Mouse (Mus musculus): ENCODE measurements around the gene Rheb. TPM values are rescaled to one million over a fixed set of nuclear protein-coding genes. Genes with fewer than 3 reads are reported as not detected.
A peak's percentile ranks its signal among the peaks of the same experiment; 100 is the strongest.
"Not testable (repeated sequence)": the region's sequence is repeated elsewhere in the genome, so short reads cannot be mapped to it uniquely, and the experiment has no call there.

Rheb gene
- polyA plus RNA-seq, 1 experiment from 2014 or later: 242 TPM

DNA sequence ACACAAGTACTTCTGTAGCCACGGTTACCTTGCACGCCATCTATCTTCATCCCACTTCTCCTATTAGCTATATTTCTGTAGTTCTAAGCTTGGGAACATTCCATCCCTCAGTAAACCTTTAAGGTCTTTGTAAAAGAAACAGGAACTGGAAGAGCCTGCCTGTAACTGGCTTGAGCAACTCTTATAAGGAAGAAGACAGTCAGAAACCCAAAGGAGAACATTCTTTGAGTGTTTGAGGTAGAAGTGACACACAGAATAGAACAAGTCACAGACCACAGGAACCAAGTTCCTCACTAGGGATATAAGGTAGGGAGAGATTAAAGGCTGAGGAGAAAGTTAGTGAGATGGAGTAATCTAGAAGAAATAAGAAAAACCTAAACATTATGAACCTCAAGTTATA is 15.3 kb downstream of the Rheb start:
- Histone ChIP-seq H3K4me1 (ENCODE audit: control insufficient read depth, insufficient read depth, low read length) (peaks cover 41% of the 10 kb centered on the region), H3K36me3 (ENCODE audit: control insufficient read depth, insufficient read depth, low read length) (no peaks in the 10 kb centered on the region), H3K27ac (ENCODE audit: low read depth, low read length) (no peak overlapping the region)

GRCm38 (mm10) chr5:24826056-24826770 is 16.2 kb downstream of the Rheb start:
- Histone ChIP-seq H3K36me3 (ENCODE audit: control insufficient read depth, insufficient read depth, low read length) (no peaks in the 10 kb centered on the region), H3K4me2 (no peak overlapping the region), H3K27me3 (ENCODE audit: control insufficient read depth, insufficient read depth, low read length) (no peaks in the 10 kb centered on the region), H3K27ac (ENCODE audit: low read depth, low read length) (no peak overlapping the region; the same call in 1 of the 2 replicates), H3K4me1 (ENCODE audit: control insufficient read depth, insufficient read depth, low read length) (peaks cover 46% of the 10 kb centered on the region), H3K9me3 (replicated peaks; ENCODE audit: control insufficient read depth, low read length) (no peaks in the 10 kb centered on the region), H3K4me3 (ENCODE audit: low read depth, low read length) (no peak overlapping the region), H3K9ac (ENCODE audit: low read depth, low read length) (no peak overlapping the region)
- ATAC-seq (replicated peaks; ENCODE audit: insufficient number of reproducible peaks, low FRiP score, low TSS enrichment): no peak
- 80% methylated on average over 9 of the region's 9 CpGs for WGBS (ENCODE audit: insufficient replicate concordance)

More for the DNA sequence above, 15.3 kb downstream of the Rheb start:
- ATAC-seq (replicated peaks; ENCODE audit: insufficient number of reproducible peaks, low FRiP score, low TSS enrichment): no peak
- H3K4me3 ChIP-seq (ENCODE audit: low read depth, low read length): no peak overlapping the region
- H3K9ac ChIP-seq (ENCODE audit: low read depth, low read length): no peak overlapping the region
- 72% methylated on average over 2 of the region's 2 CpGs for WGBS (ENCODE audit: insufficient replicate concordance)
- H3K9me3 ChIP-seq (replicated peaks; ENCODE audit: control insufficient read depth, low read length): no peaks in the 10 kb centered on the region
- no peak overlapping the region for H3K4me2 ChIP-seq
- no peaks in the 10 kb centered on the region for H3K27me3 ChIP-seq (ENCODE audit: control insufficient read depth, insufficient read depth, low read length)

GRCm38 (mm10) chr5:24825365-24826055 is 16.9 kb downstream of the Rheb start:
- Histone ChIP-seq H3K9me3 (replicated peaks; ENCODE audit: control insufficient read depth, low read length) (no peaks in the 10 kb centered on the region), H3K27ac (ENCODE audit: low read depth, low read length) (peak overlapping the region; percentile 35), H3K4me1 (ENCODE audit: control insufficient read depth, insufficient read depth, low read length) (peaks cover 48% of the 10 kb centered on the region), H3K4me3 (ENCODE audit: low read depth, low read length) (no peak overlapping the region), H3K27me3 (ENCODE audit: control insufficient read depth, insufficient read depth, low read length) (no peaks in the 10 kb centered on the region), H3K36me3 (ENCODE audit: control insufficient read depth, insufficient read depth, low read length) (no peaks in the 10 kb centered on the region), H3K9ac (ENCODE audit: low read depth, low read length) (no peak overlapping the region), H3K4me2 (no peak overlapping the region)
- WGBS (ENCODE audit: insufficient replicate concordance): 54% methylated on average over 4 of the region's 4 CpGs
- 0 out of 2 replicates have a peak, but pooled peaks have one; percentile 46 for ATAC-seq (replicated peaks; ENCODE audit: insufficient number of reproducible peaks, low FRiP score, low TSS enrichment)

DNA sequence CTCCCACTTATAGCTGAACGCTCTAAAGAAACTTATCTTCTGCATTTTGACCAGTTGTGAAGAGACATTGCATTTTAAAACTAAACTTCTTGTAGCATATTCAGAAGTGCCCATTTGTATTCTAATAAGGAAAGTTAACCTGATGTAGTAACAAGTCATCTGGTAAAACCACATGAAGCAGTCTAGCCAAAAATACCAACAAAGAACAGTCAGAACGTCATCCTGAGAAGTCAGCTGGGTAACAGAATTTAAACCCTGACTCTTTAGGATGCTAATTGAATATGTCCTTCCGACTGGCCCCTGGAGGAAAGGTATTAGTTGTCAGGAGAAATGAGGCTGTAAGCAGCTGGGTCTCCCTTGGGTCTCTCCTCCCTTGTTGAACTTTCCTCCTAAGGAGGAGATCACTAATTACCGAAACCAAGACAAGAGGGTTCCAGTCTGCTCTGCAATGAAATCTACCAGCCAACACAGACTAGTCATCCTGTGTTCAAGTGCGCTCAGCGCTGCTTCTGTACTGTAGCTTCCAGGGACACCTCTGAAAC is 18.5 kb downstream of the Rheb start:
- H3K4me3 ChIP-seq (ENCODE audit: low read depth, low read length): no peak overlapping the region
- H3K27me3 ChIP-seq (ENCODE audit: control insufficient read depth, insufficient read depth, low read length): no peaks in the 10 kb centered on the region
- H3K9me3 ChIP-seq (replicated peaks; ENCODE audit: control insufficient read depth, low read length): no peaks in the 10 kb centered on the region
- H3K4me2 ChIP-seq: 0 out of 2 replicates have a peak overlapping the region, but pooled peaks have one; percentile 8
- 74% methylated on average over 6 of the region's 6 CpGs for WGBS (ENCODE audit: insufficient replicate concordance)
- H3K9ac ChIP-seq (ENCODE audit: low read depth, low read length): no peak overlapping the region
- H3K27ac ChIP-seq (ENCODE audit: low read depth, low read length): peak overlapping the region; percentile 62
- no peaks in the 10 kb centered on the region for H3K36me3 ChIP-seq (ENCODE audit: control insufficient read depth, insufficient read depth, low read length)
- ATAC-seq (replicated peaks; ENCODE audit: insufficient number of reproducible peaks, low FRiP score, low TSS enrichment): no peak
- peaks cover 48% of the 10 kb centered on the region for H3K4me1 ChIP-seq (ENCODE audit: control insufficient read depth, insufficient read depth, low read length)

DNA sequence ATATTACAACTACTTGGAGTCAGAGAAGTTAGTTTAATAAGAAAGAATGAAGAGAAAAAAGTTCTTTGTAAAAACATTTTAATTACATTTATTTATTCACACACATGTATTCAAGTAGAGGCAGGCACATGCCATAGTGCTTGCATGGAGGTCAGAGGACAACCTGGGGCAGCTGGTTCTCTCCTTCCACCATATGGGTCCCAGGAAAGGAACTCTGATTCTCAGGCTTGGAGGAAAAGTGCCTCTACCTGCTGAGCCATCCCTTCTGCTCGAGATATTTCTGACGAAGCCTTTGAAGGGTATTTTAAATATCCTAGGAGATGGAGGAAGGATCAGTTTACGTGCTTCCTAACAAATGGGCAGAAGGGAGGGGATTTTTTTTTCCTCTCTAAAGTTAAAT is 19.6 kb downstream of the Rheb start:
- peaks cover 47% of the 10 kb centered on the region for H3K4me1 ChIP-seq (ENCODE audit: control insufficient read depth, insufficient read depth, low read length)

DNA sequence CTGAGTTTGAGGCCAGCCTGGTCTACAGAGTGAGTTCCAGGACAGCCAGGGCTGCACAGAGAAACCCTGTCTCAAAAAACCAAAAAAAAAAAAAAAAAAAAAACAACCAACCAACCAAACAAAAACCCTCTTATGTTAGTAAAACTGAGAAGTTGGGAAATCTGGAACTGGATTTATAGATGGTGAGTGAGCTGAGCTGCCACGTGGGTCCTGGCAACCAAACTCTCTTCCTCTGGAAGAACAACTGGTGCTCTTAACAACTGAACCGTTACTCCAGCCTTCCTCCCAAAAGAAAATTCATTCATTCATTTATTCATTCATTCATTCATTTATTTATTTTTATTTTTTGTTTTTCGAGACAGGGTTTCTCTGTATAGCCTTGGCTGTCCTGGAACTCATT is 20.2 kb downstream of the Rheb start:
- not testable (repeated sequence) for H3K4me3 ChIP-seq (ENCODE audit: low read depth, low read length); H3K9ac ChIP-seq (ENCODE audit: low read depth, low read length); H3K36me3 ChIP-seq (ENCODE audit: control insufficient read depth, insufficient read depth, low read length); H3K27me3 ChIP-seq (ENCODE audit: control insufficient read depth, insufficient read depth, low read length); ATAC-seq (replicated peaks; ENCODE audit: insufficient number of reproducible peaks, low FRiP score, low TSS enrichment); H3K27ac ChIP-seq (ENCODE audit: low read depth, low read length); H3K9me3 ChIP-seq (replicated peaks; ENCODE audit: control insufficient read depth, low read length); H3K4me2 ChIP-seq
- peaks cover 42% of the 10 kb centered on the region for H3K4me1 ChIP-seq (ENCODE audit: control insufficient read depth, insufficient read depth, low read length)
- WGBS (ENCODE audit: insufficient replicate concordance): 86% methylated on average over 3 of the region's 3 CpGs

More for the DNA sequence above, 19.6 kb downstream of the Rheb start:
- Histone ChIP-seq H3K36me3 (ENCODE audit: control insufficient read depth, insufficient read depth, low read length) (no peaks in the 10 kb centered on the region), H3K27me3 (ENCODE audit: control insufficient read depth, insufficient read depth, low read length) (no peaks in the 10 kb centered on the region), H3K4me3 (ENCODE audit: low read depth, low read length) (no peak overlapping the region), H3K9ac (ENCODE audit: low read depth, low read length) (no peak overlapping the region), H3K4me2 (no peak overlapping the region), H3K27ac (ENCODE audit: low read depth, low read length) (no peak overlapping the region), H3K9me3 (replicated peaks; ENCODE audit: control insufficient read depth, low read length) (no peaks in the 10 kb centered on the region)
- 72% methylated on average over 3 of the region's 3 CpGs for WGBS (ENCODE audit: insufficient replicate concordance)
- ATAC-seq (replicated peaks; ENCODE audit: insufficient number of reproducible peaks, low FRiP score, low TSS enrichment): no peak

DNA sequence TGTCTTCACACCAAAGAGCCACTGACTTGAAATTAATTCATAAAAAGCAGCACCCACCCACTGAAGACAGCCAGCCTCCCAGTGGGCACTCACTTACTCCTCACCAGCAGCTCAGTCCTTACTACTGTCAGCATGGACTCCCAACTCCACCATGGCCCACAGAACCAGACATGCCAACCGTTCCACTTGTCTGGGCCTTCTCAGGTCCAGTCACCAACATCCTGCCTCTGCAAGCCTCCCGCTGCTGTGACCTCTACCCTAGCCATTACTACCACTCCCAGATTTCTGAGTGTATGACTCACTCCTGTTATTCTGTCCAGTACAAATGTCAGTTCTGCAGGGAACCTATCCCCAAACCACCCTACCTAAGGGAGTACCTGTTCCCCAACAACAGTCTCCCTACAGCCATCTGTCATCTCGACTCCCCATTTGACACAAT is 21.0 kb downstream of the Rheb start:
- Histone ChIP-seq H3K27me3 (ENCODE audit: control insufficient read depth, insufficient read depth, low read length) (no peaks in the 10 kb centered on the region), H3K36me3 (ENCODE audit: control insufficient read depth, insufficient read depth, low read length) (0 out of 2 replicates have a peak, but pooled peaks cover 7% of the 10 kb centered on the region), H3K4me1 (ENCODE audit: control insufficient read depth, insufficient read depth, low read length) (peaks cover 34% of the 10 kb centered on the region), H3K4me2 (no peak overlapping the region), H3K4me3 (ENCODE audit: low read depth, low read length) (no peak overlapping the region), H3K9me3 (replicated peaks; ENCODE audit: control insufficient read depth, low read length) (no peaks in the 10 kb centered on the region), H3K9ac (ENCODE audit: low read depth, low read length) (no peak overlapping the region), H3K27ac (ENCODE audit: low read depth, low read length) (peak overlapping the region; percentile 50; the same call in 1 of the 2 replicates)
- WGBS (ENCODE audit: insufficient replicate concordance): 58% methylated on average over 3 of the region's 3 CpGs
- no peak for ATAC-seq (replicated peaks; ENCODE audit: insufficient number of reproducible peaks, low FRiP score, low TSS enrichment)

- Histone ChIP-seq H3K9me3 (replicated peaks; ENCODE audit: control insufficient read depth, low read length) (no peaks in the 10 kb centered on the region), H3K4me2 (no peak overlapping the region), H3K27ac (ENCODE audit: low read depth, low read length) (no peak overlapping the region), H3K9ac (ENCODE audit: low read depth, low read length) (no peak overlapping the region), H3K36me3 (ENCODE audit: control insufficient read depth, insufficient read depth, low read length) (0 out of 2 replicates have a peak, but pooled peaks cover 7% of the 10 kb centered on the region), H3K4me1 (ENCODE audit: control insufficient read depth, insufficient read depth, low read length) (peaks cover 26% of the 10 kb centered on the region), H3K27me3 (ENCODE audit: control insufficient read depth, insufficient read depth, low read length) (no peaks in the 10 kb centered on the region), H3K4me3 (ENCODE audit: low read depth, low read length) (no peak overlapping the region)
- WGBS (ENCODE audit: insufficient replicate concordance): 71% methylated on average over 5 of the region's 5 CpGs
- no peak for ATAC-seq (replicated peaks; ENCODE audit: insufficient number of reproducible peaks, low FRiP score, low TSS enrichment)
These were observed 21.8 kb downstream of the Rheb start for GRCm38 (mm10) chr5:24820627-24821026.
